Mouse (Mus musculus): Measurements from ENCODE around the gene Aldh9a1. TPM values are rescaled to one million over a fixed set of nuclear protein-coding genes. Genes with fewer than 3 reads are reported as not detected.
"Not testable (repeated sequence)": the region's sequence is repeated elsewhere in the genome, so short reads cannot be mapped to it uniquely, and the experiment has no call there.

Gene Aldh9a1
- polyA plus RNA-seq, 1 experiment: 17.6 TPM

GRCm38 (mm10) chr1:167340111-167340787, 9.5 kb upstream of the Aldh9a1 start:
- H3K4me3 ChIP-seq: peak overlapping the region; percentile 18
- no peaks in the 10 kb centered on the region for H3K36me3 ChIP-seq (ENCODE audit: control insufficient read depth, insufficient read depth)
- H3K79me2 ChIP-seq (ENCODE audit: control insufficient read depth, insufficient read depth): no peaks in the 10 kb centered on the region
- TF ChIP-seq MYOG (IDR thresholded peaks at IDR 0.05; ENCODE audit: control insufficient read depth in 1 of 3, insufficient read depth in 1 of 3, insufficient read length in 2 of 3, low read depth in 2 of 3) (no peak), SRF (IDR thresholded peaks at IDR 0.05; ENCODE audit: control insufficient read depth, insufficient read length, low read depth) (no peak), REST (IDR thresholded peaks at IDR 0.05; ENCODE audit: insufficient read depth, insufficient read length) (no peak), MAX (IDR thresholded peaks at IDR 0.05; ENCODE audit: low read depth) (no peak), USF1 (IDR thresholded peaks at IDR 0.05; ENCODE audit: low read depth) (no peak), E2F4 (IDR thresholded peaks at IDR 0.05; ENCODE audit: insufficient read depth) (no peak), CEBPB (IDR thresholded peaks at IDR 0.05; ENCODE audit: insufficient read depth, poor library complexity, severe bottlenecking) (no peak), TCF12 (IDR thresholded peaks at IDR 0.05; ENCODE audit: insufficient read depth, poor library complexity, severe bottlenecking) (no peak), TCF3 (IDR thresholded peaks at IDR 0.05; ENCODE audit: insufficient read length, low read depth) (no peak), POLR2A (IDR thresholded peaks at IDR 0.05; ENCODE audit: insufficient read length, low read depth) (no peak)
- no peak overlapping the region for H3ac ChIP-seq (ENCODE audit: control insufficient read depth, insufficient read length)
- H3K4me2 ChIP-seq (ENCODE audit: low read depth): peak overlapping the region; percentile 71
- no peaks in the 10 kb centered on the region for H3K27me3 ChIP-seq (ENCODE audit: control insufficient read depth, insufficient read depth, insufficient read length)

GRCm38 (mm10) chr1:167340910-167341528, 8.8 kb upstream of the Aldh9a1 start:
- Histone ChIP-seq H3ac (ENCODE audit: control insufficient read depth, insufficient read length) (no peak overlapping the region), H3K27me3 (ENCODE audit: control insufficient read depth, insufficient read depth, insufficient read length) (no peaks in the 10 kb centered on the region), H3K4me2 (ENCODE audit: low read depth) (peak overlapping the region; percentile 71), H3K79me2 (ENCODE audit: control insufficient read depth, insufficient read depth) (no peaks in the 10 kb centered on the region), H3K4me3 (peak overlapping the region; percentile 18), H3K36me3 (ENCODE audit: control insufficient read depth, insufficient read depth) (no peaks in the 10 kb centered on the region)
- TF ChIP-seq SRF (IDR thresholded peaks at IDR 0.05; ENCODE audit: control insufficient read depth, insufficient read length, low read depth): no peak
- no peak for TF ChIP-seq REST (IDR thresholded peaks at IDR 0.05; ENCODE audit: insufficient read depth, insufficient read length)
- TF ChIP-seq TCF3 (IDR thresholded peaks at IDR 0.05; ENCODE audit: insufficient read length, low read depth): no peak
- no peak for TF ChIP-seq MYOD1 (IDR thresholded peaks at IDR 0.05; ENCODE audit: control insufficient read depth in 1 of 3, insufficient read length in 2 of 3, low read depth in 2 of 3)
- no peak for TF ChIP-seq USF1 (IDR thresholded peaks at IDR 0.05; ENCODE audit: low read depth)
- TF ChIP-seq POLR2A (IDR thresholded peaks at IDR 0.05; ENCODE audit: insufficient read length, low read depth): no peak
- no peak for TF ChIP-seq CEBPB (IDR thresholded peaks at IDR 0.05; ENCODE audit: insufficient read depth, poor library complexity, severe bottlenecking)
- TF ChIP-seq TCF12 (IDR thresholded peaks at IDR 0.05; ENCODE audit: insufficient read depth, poor library complexity, severe bottlenecking): no peak
- TF ChIP-seq E2F4 (IDR thresholded peaks at IDR 0.05; ENCODE audit: insufficient read depth): no peak
- no peak for TF ChIP-seq POLR2AphosphoS2 (IDR thresholded peaks at IDR 0.05; ENCODE audit: insufficient read length, low read depth)
- TF ChIP-seq MYOG (IDR thresholded peaks at IDR 0.05; ENCODE audit: control insufficient read depth in 1 of 3, insufficient read depth in 1 of 3, insufficient read length in 2 of 3, low read depth in 2 of 3): no peak
- TF ChIP-seq MAX (IDR thresholded peaks at IDR 0.05; ENCODE audit: low read depth): no peak

GRCm38 (mm10) chr1:167342831-167343230, 7.0 kb upstream of the Aldh9a1 start:
- Histone ChIP-seq H3K4me3 (no peak overlapping the region), H3ac (ENCODE audit: control insufficient read depth, insufficient read length) (no peak overlapping the region), H3K27me3 (ENCODE audit: control insufficient read depth, insufficient read depth, insufficient read length) (no peaks in the 10 kb centered on the region), H3K4me2 (ENCODE audit: low read depth) (no peak overlapping the region), H3K79me2 (ENCODE audit: control insufficient read depth, insufficient read depth) (no peaks in the 10 kb centered on the region), H3K36me3 (ENCODE audit: control insufficient read depth, insufficient read depth) (no peaks in the 10 kb centered on the region)
- TF ChIP-seq TCF3 (IDR thresholded peaks at IDR 0.05; ENCODE audit: insufficient read length, low read depth) (no peak), MYOD1 (IDR thresholded peaks at IDR 0.05; ENCODE audit: control insufficient read depth in 1 of 3, insufficient read length in 2 of 3, low read depth in 2 of 3) (no peak), USF1 (IDR thresholded peaks at IDR 0.05; ENCODE audit: low read depth) (no peak), POLR2AphosphoS2 (IDR thresholded peaks at IDR 0.05; ENCODE audit: insufficient read length, low read depth) (no peak), POLR2A (IDR thresholded peaks at IDR 0.05; ENCODE audit: insufficient read length, low read depth) (no peak), CEBPB (IDR thresholded peaks at IDR 0.05; ENCODE audit: insufficient read depth, poor library complexity, severe bottlenecking) (no peak), SRF (IDR thresholded peaks at IDR 0.05; ENCODE audit: control insufficient read depth, insufficient read length, low read depth) (no peak), MYOG (IDR thresholded peaks at IDR 0.05; ENCODE audit: control insufficient read depth in 1 of 3, insufficient read depth in 1 of 3, insufficient read length in 2 of 3, low read depth in 2 of 3) (no peak), REST (IDR thresholded peaks at IDR 0.05; ENCODE audit: insufficient read depth, insufficient read length) (no peak), E2F4 (IDR thresholded peaks at IDR 0.05; ENCODE audit: insufficient read depth) (no peak), TCF12 (IDR thresholded peaks at IDR 0.05; ENCODE audit: insufficient read depth, poor library complexity, severe bottlenecking) (no peak)

GRCm38 (mm10) chr1:167345994-167346520, 3.7 kb upstream of the Aldh9a1 start:
- not testable (repeated sequence) for H3K4me2 ChIP-seq (ENCODE audit: low read depth); H3K4me3 ChIP-seq; H3K27me3 ChIP-seq (ENCODE audit: control insufficient read depth, insufficient read depth, insufficient read length); H3ac ChIP-seq (ENCODE audit: control insufficient read depth, insufficient read length); H3K36me3 ChIP-seq (ENCODE audit: control insufficient read depth, insufficient read depth); H3K79me2 ChIP-seq (ENCODE audit: control insufficient read depth, insufficient read depth)

- peak overlapping the region; percentile 67 for H3K4me3 ChIP-seq
- not testable (repeated sequence) for H3K36me3 ChIP-seq (ENCODE audit: control insufficient read depth, insufficient read depth); H3K27me3 ChIP-seq (ENCODE audit: control insufficient read depth, insufficient read depth, insufficient read length); H3K79me2 ChIP-seq (ENCODE audit: control insufficient read depth, insufficient read depth); H3ac ChIP-seq (ENCODE audit: control insufficient read depth, insufficient read length)
- peak overlapping the region; percentile 78 for H3K4me2 ChIP-seq (ENCODE audit: low read depth)
These were observed 585 bp upstream of the Aldh9a1 start for GRCm38 (mm10) chr1:167349206-167349605.
